Mouse (Mus musculus) lung, postnatal 0 days (tissue): ENCODE results near the gene Kif5c.

Experiments
- CTCF ChIP-seq: IDR thresholded peaks from 2 replicates; pipeline ENCODE4 v1.5.1; 2016; ENCODE audit warnings: antibody characterized with exemption, mild to moderate bottlenecking
- EP300 ChIP-seq: IDR thresholded peaks from 2 replicates; pipeline ENCODE4 v1.6.1; 2016; ENCODE audit warnings: antibody characterized with exemption, mild to moderate bottlenecking, control low read depth

- TF ChIP-seq CTCF (no peak), EP300 (no peak)
These were observed 41.4 kb downstream of the Kif5c start for GRCm38 (mm10) chr2:49660375-49660923.
